Mouse (Mus musculus): Measurements from ENCODE around the gene Tacr2.
A peak's percentile ranks its signal among the peaks of the same experiment; 100 is the strongest.

The Tacr2 gene

GRCm38 (mm10) chr10:62300006-62300827 is 48.0 kb downstream of the Tacr2 start:
- peak; percentile 8 to 20 for DNase-seq (ENCODE audit: low spot score in 2 of 2)

DNA sequence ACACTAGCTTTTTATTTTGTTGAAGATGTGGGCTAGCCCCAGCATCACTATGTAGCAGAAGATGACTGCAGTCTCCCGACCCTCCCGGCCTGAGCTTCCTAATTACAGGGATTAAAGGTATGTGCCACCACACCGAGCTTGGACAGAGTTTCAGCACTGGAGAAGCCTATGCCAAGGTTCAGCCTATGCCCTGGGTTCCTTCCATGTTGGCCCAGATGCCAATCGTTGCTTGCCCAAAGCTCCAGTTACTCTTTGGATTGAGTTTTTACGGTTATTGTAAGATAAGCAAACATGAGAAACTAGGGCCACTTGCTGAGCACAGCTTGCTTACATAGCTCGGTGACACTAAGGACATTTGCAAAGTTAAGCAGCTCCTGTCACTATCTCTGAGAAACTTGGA is 52.9 kb downstream of the Tacr2 start:
- DNase-seq (ENCODE audit: low spot score in 2 of 2): no peak

GRCm38 (mm10) chr10:62306483-62306882 is 54.2 kb downstream of the Tacr2 start:
- no peak for DNase-seq (ENCODE audit: low spot score in 2 of 2)

DNA sequence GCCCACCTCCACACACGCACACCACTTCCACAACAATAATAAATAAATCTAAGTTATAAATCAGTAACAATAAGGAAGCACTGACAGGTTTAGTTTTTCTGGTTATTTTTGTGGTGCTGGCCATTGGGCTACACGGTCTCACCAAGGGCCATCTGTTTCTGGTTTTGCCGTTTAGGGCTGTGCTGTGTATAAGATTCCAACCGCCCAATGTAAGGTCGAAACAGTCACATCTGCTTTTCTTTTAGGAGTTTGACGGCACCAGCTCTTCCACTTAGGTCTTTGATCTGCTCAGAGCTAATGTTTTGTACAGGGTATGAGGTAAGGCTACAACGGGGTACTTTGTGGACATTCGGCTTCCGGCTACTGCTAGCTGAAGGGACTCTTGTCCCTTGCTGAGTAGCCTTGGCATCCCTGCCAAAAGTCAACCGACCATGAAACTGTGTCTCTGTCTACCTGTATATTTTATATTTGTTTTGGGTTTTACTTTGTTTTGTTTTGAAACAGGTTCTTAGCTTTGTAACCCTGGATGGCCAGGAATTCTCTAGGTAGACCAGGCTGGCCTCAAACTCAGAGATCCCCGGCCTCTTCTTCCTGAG is 56.8 kb downstream of the Tacr2 start:
- DNase-seq (ENCODE audit: low spot score in 2 of 2): no peak

DNA sequence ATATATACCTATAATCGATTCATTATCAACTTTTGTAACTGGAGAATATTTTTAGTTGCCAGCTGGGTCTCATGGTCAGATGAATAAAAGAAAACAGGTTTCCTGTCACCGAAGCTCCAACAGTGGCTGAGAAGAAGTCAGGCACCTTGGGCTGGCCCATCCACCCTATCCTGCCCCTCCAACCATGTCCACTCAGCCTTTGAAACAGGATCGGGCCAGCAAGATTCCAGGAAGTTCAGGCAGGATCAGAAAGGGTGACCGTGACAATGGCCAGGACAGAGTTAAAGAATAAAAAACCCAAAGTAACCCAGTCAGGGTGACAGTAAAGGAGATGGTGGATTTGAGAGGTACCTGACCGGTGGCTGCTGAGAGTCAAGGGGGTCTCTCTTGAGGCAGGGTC is 57.4 kb downstream of the Tacr2 start:
- no peak for DNase-seq (ENCODE audit: low spot score in 2 of 2)

DNA sequence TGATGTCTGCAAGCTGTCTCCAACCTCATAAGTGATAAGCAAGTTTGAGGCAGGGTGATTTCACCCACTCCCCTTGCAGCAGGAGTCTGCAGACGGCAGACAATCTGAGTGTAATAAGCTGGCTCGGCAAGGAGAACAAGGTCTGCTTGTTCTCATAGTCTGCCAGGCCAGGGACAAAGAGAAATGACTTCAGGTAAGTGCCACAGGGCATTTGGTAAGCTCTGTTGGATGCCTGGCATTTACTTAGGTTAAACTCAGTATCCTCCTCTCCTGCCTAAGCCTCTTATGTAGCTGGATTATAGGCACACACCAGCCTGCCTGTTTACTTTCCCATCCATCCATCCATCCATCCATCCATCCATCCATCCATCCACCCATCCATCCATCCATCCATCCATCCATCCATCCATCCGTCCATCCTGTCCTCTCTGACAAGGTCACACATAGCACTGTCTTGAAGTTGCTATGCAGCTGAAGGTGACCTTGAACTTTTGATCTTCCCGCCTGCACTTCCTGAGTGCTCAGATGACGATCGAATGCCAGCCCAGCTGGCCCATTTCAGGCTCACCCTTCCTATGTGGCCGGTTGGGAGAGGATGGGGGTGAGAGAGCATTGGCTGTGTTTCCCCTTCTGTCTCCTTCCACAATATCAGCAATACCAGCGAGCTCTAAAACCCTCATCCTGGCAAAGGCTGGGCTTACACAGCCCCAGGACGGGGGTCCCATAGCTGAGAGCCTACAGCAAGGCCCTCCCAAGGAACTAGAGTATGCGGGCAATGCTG is 58.2 kb downstream of the Tacr2 start:
- no peak for DNase-seq (ENCODE audit: low spot score in 2 of 2)

DNA sequence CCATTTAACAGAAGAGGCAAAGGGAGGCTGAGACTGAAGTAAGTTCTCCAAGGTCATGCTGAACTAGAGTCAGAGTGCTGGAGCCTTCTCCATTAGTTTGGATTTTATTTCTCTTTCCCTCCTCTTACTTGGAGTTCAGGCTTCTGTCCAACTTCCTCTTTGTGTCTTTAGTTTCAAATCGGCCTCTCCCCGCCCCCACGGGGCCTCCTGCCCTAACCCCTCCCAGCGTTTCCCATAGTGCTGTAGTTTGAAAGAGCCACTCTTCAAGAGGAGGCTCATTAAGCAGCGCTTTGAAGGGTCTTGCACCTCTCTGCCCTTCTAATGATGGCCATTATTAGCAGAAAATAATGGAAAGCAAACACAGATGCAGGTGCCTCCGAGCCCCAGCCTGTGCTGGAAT is 59.2 kb downstream of the Tacr2 start:
- DNase-seq (ENCODE audit: low spot score in 2 of 2): peak; percentile 44 to 56

- DNase-seq (ENCODE audit: low spot score in 2 of 2): no peak
These were observed 60.9 kb downstream of the Tacr2 start for GRCm38 (mm10) chr10:62313140-62313539.

GRCm38 (mm10) chr10:62313885-62314424 is 61.7 kb downstream of the Tacr2 start:
- no peak for DNase-seq (ENCODE audit: low spot score in 2 of 2)

All from spleen, postnatal 36 days (tissue).